Mouse (Mus musculus) midbrain, embryonic 12.5 days (tissue): ENCODE measurements around the gene Swap70. TPM values are rescaled to one million over a fixed set of nuclear protein-coding genes. Genes with fewer than 3 reads are reported as not detected.

ENCODE experiments used
- ATAC-seq: fragments of 200-750 bp; cut with Nextera tagmentation; 2 replicates; pipeline ENCODE4 v1.8.0; 2017; ENCODE audit warnings: low read depth, moderate TSS enrichment, moderate library complexity; ENCODE audit not compliant: low FRiP score
- H3K27ac ChIP-seq: fragments of 300-500 bp; sonication (generic); replicated peaks from 2 replicates; pipeline ENCODE4 v1.5.1; 2016; ENCODE audit warnings: mild to moderate bottlenecking
- H3K27me3 ChIP-seq: fragments of 300-500 bp; sonication (generic); 2 replicates; pipeline ENCODE4 v1.6.1; 2016; ENCODE audit warnings: mild to moderate bottlenecking
- H3K36me3 ChIP-seq: fragments of 300-500 bp; sonication (generic); 2 replicates; pipeline ENCODE4 v1.6.1; 2016
- H3K4me1 ChIP-seq: fragments of 300-500 bp; sonication (generic); 2 replicates; pipeline ENCODE4 v1.6.1; 2016
- H3K4me2 ChIP-seq: fragments of 300-500 bp; sonication (generic); replicated peaks from 2 replicates; pipeline ENCODE4 v1.6.1; 2016; ENCODE audit warnings: mild to moderate bottlenecking, moderate library complexity
- H3K4me3 ChIP-seq: fragments of 300-500 bp; sonication (generic); 2 replicates; pipeline ENCODE4 v1.5.1; 2016; ENCODE audit warnings: mild to moderate bottlenecking
- H3K9ac ChIP-seq: fragments of 300-500 bp; sonication (generic); replicated peaks from 2 replicates; pipeline ENCODE4 v1.6.1; 2016; ENCODE audit warnings: mild to moderate bottlenecking, moderate library complexity
- H3K9me3 ChIP-seq: fragments of 300-500 bp; sonication (generic); 2 replicates; pipeline ENCODE4 v1.6.1; 2016; ENCODE audit warnings: mild to moderate bottlenecking
- WGBS: fragments of 180-500 bp; shearing (Covaris S2); methylation state at CpG from one replicate; pipeline ENCODE4 v1.1.7; 2016; 5-methylcytosine and 5-hydroxymethylcytosine counted together
- polyA plus RNA-seq: library from polyadenylated mRNA; unstranded; fragments of >200 nt; fragmentation: Nextera tagmentation; extraction: Ambion mirVana; gene quantifications from 2 replicates; pipeline ENCODE4 v1.2.1, GENCODE M21; 2016

Gene Swap70
- polyA plus RNA-seq, 1 experiment from 2014 or later = 19.2 TPM

DNA sequence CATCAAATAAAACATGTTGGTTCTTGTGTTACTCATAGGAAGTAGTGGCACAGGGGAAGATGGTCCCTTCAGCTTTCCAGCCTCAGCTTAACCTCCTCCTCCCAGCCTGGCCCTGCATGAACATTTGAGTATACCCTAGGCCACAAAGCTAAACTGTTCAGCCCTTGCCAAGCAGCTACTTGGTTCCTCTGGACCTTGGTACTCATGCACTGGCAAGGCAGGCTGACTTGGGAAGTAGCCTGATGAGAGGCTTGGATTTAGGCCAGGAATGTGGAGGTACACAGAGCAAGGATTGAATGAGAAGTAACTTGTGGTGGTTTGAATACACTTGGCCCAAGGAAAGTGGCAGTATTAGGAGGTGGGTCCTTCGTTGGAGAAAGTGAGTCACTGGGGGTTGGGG is 93.8 kb downstream of the Swap70 start:
- H3K4me3 ChIP-seq = no peak overlapping the region
- H3K27me3 ChIP-seq = no peaks in the 10 kb centered on the region
- H3K36me3 ChIP-seq = peaks cover 78% of the 10 kb centered on the region
- no peak overlapping the region for H3K4me2 ChIP-seq
- H3K9me3 ChIP-seq = no peaks in the 10 kb centered on the region
- no peak for ATAC-seq
- H3K9ac ChIP-seq = no peak overlapping the region
- WGBS = 95% methylated on average over 1 of the region's 1 CpGs
- H3K4me1 ChIP-seq = no peaks in the 10 kb centered on the region
- no peak overlapping the region for H3K27ac ChIP-seq

DNA sequence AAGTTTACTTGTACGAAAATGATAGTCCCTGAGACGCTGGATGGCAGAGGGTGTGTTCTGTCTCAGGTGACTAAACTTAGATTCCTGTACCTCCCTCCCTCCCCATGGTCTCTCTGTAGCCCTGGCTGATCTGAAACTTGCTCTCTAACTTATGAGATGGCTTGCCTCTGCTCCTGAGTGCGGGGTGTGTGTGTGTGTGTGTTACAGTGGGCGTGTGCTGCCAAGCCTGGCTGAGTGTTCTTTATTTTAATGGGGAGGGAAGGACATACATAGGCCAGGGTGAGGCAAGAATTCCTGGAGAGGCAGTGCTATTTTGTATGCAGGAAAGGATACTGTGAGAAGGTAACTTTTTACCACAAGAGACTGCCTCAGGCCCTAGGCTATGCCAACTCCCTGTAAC is 95.9 kb downstream of the Swap70 start:
- H3K27me3 ChIP-seq = no peaks in the 10 kb centered on the region
- H3K27ac ChIP-seq = no peak overlapping the region
- ATAC-seq = no peak
- no peaks in the 10 kb centered on the region for H3K9me3 ChIP-seq
- no peak overlapping the region for H3K4me3 ChIP-seq
- WGBS = 98% methylated on average over 4 of the region's 4 CpGs
- no peak overlapping the region for H3K4me2 ChIP-seq
- no peak overlapping the region for H3K9ac ChIP-seq
- peaks cover 73% of the 10 kb centered on the region for H3K36me3 ChIP-seq
- no peaks in the 10 kb centered on the region for H3K4me1 ChIP-seq

DNA sequence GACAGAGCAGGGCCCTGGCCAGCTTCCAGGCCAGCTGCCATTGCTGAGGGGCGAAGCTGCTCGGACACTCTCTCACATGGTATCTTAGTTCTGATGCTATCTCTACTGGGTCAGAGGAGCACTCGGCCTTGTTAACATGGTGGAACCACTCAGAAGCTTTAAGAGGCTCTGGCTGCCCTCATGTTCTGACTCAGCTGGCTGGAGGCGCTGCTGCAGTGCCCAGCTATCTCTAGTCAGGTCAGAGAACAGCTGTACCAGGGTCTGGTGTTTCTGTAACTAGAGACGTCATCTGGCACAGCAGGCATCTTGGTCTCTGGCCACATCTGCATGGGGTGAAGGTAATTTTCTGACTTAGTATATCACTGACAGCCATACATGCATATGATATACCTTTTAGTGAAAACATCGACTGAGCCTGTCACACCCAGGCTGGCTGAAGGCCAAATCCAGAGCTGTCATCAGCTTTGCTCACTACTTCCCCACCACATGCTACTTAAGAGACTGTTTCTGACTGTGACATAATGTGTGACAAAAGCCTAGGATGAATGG is 97.5 kb downstream of the Swap70 start:
- 85% methylated on average over 6 of the region's 6 CpGs for WGBS
- H3K27ac ChIP-seq = no peak overlapping the region
- no peaks in the 10 kb centered on the region for H3K4me1 ChIP-seq
- peaks cover 70% of the 10 kb centered on the region for H3K36me3 ChIP-seq
- H3K27me3 ChIP-seq = no peaks in the 10 kb centered on the region
- no peak for ATAC-seq
- no peaks in the 10 kb centered on the region for H3K9me3 ChIP-seq
- no peak overlapping the region for H3K9ac ChIP-seq
- no peak overlapping the region for H3K4me3 ChIP-seq
- H3K4me2 ChIP-seq = no peak overlapping the region

DNA sequence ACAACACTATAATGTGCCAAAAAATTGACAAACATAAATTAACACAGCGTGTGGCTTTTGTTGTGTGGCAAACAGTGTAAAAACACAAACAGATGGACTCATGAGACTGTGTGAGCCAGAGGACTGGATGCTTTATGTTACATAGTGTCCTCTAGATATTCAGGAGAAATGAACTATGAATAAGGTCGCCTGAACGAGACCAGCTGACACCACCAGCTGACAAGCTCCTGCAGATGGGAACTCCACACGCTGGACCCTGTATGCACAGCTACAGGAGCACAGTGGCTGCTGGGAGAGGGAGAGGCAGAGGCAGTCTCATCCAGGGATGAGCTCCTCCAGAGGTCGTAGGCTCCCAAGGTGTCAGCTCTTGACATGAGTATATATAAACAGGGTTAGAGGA is 99.6 kb downstream of the Swap70 start:
- H3K36me3 ChIP-seq = peaks cover 71% of the 10 kb centered on the region
- no peak overlapping the region for H3K4me3 ChIP-seq
- 83% methylated on average over 5 of the region's 5 CpGs for WGBS
- no peak overlapping the region for H3K9ac ChIP-seq
- no peak overlapping the region for H3K4me2 ChIP-seq
- ATAC-seq = no peak
- no peaks in the 10 kb centered on the region for H3K27me3 ChIP-seq
- no peaks in the 10 kb centered on the region for H3K4me1 ChIP-seq
- H3K9me3 ChIP-seq = no peaks in the 10 kb centered on the region
- H3K27ac ChIP-seq = no peak overlapping the region

DNA sequence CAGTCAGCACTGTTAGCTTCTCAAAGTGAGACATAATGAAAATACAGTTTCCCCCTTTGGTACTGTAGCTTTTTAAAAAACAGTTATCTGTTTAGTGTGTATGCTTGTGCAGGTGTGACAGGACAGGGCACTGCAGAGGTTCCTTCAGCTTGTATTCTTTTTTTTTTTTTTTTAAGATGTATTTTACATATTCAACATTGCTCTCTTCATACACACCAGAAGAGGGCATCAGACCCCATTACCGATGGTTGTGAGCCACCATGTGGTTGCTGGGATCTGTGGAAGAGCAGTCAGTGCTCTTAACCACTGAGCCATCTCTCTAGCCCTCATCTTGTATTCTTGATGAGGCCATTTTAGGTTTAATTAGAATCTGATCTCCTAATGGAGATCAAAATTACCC is 103.3 kb downstream of the Swap70 start:
- H3K4me1 ChIP-seq = no peaks in the 10 kb centered on the region
- H3K27ac ChIP-seq = no peak overlapping the region
- H3K9ac ChIP-seq = no peak overlapping the region
- no peak for ATAC-seq
- H3K27me3 ChIP-seq = no peaks in the 10 kb centered on the region
- no peak overlapping the region for H3K4me3 ChIP-seq
- WGBS = 85% methylated on average over 1 of the region's 1 CpGs
- H3K36me3 ChIP-seq = peaks cover 85% of the 10 kb centered on the region
- no peak overlapping the region for H3K4me2 ChIP-seq
- no peaks in the 10 kb centered on the region for H3K9me3 ChIP-seq

DNA sequence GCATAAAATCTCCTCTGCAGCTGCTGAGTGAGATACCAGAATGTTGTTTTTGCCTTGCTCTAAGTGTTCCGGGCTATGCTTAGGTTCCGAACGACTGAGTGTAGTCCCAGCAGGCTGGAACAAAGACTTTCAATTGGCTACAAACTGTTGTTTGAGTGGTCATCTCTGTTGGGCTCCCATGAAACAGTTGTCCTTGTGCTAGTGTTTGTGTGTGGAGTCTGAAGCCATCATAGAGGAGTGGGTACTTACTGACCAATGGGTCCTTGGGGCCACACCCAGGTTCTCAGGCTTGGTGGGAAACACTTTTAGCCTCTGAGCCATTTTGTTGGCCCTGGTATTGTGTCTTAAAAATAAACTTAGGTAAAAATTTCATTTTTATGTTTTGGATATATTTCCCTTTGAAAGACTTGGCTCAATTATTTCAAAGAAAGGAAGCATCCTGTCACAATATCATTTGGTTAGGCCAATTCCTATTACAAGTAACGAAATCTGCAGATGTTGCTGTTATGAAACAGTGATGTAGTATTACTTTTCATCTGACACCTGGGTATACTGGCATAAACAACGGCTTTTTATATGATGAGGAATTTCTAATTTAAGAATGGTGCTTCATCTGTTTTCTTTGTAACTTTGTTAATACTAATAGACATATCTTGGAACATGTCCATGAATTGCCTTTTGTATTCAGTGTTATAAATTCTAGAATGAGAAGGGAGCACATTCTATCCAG is 104.0 kb downstream of the Swap70 start:
- Histone ChIP-seq H3K27ac (no peak overlapping the region), H3K27me3 (no peaks in the 10 kb centered on the region), H3K4me1 (no peaks in the 10 kb centered on the region), H3K4me2 (no peak overlapping the region), H3K36me3 (peaks cover 79% of the 10 kb centered on the region), H3K9ac (no peak overlapping the region), H3K9me3 (no peaks in the 10 kb centered on the region), H3K4me3 (no peak overlapping the region)
- ATAC-seq = no peak
- 94% methylated on average over 5 of the region's 5 CpGs for WGBS

Other genes starting within 250 kb of the Swap70 start
- 74.6 and 77.5 TPM in 2 replicates for gene Tmem41b, start 234.8 kb upstream of the Swap70 start, polyA plus RNA-seq
- gene Ipo7, start 203.4 kb upstream of the Swap70 start, polyA plus RNA-seq = 49.7 and 51.8 TPM in 2 replicates
- 28.0 and 31.3 TPM in 2 replicates for gene Zfp143, start 160.5 kb upstream of the Swap70 start, polyA plus RNA-seq
- 31.4 and 32.7 TPM in 2 replicates for gene Wee1, start 99.7 kb upstream of the Swap70 start, polyA plus RNA-seq